Mouse (Mus musculus): ENCODE data around the gene Pdxk. TPM values are rescaled to one million over a fixed set of nuclear protein-coding genes. Genes with fewer than 3 reads are reported as not detected.

Gene Pdxk
- polyA plus RNA-seq, 1 experiment from 2014 or later, result 30.0 TPM

- 74% methylated on average over 8 of the region's 8 CpGs for WGBS
- ATAC-seq (ENCODE audit: low FRiP score), result no peak
- H3K4me1 ChIP-seq (replicated peaks; ENCODE audit: control insufficient read depth, insufficient read depth, low read length), result 0 out of 2 replicates have a peak, but pooled peaks cover 10% of the 10 kb centered on the region
- no peak overlapping the region for H3K4me2 ChIP-seq (replicated peaks)
- H3K36me3 ChIP-seq (replicated peaks; ENCODE audit: control insufficient read depth, insufficient read depth), result no peaks in the 10 kb centered on the region
- DNase-seq (ENCODE audit: low spot score), result no peak
- H3K4me3 ChIP-seq (replicated peaks; ENCODE audit: low read length), result no peak overlapping the region
- H3K27ac ChIP-seq, result no peak overlapping the region
- no peak overlapping the region for H3K9ac ChIP-seq
- no peaks in the 10 kb centered on the region for H3K27me3 ChIP-seq (ENCODE audit: control insufficient read depth, insufficient read depth, low read length)
- 0 out of 2 replicates have a peak, but pooled peaks cover 1% of the 10 kb centered on the region for H3K9me3 ChIP-seq (ENCODE audit: control insufficient read depth, low read length)
Measured at GRCm38 (mm10) chr10:78474759-78475158, 10.0 kb upstream of the Pdxk start.

- no peak overlapping the region for H3K9ac ChIP-seq
- 57% methylated on average over 5 of the region's 5 CpGs for WGBS
- no peak for ATAC-seq (ENCODE audit: low FRiP score)
Measured at GRCm38 (mm10) chr10:78473434-78473833, 8.7 kb upstream of the Pdxk start.

GRCm38 (mm10) chr10:78472046-78472445, 7.3 kb upstream of the Pdxk start:
- no peak overlapping the region for H3K9ac ChIP-seq
- 77% methylated on average over 3 of the region's 3 CpGs for WGBS
- no peak for ATAC-seq (ENCODE audit: low FRiP score)

More at GRCm38 (mm10) chr10:78473434-78473833, 8.7 kb upstream of the Pdxk start:
- no peak for DNase-seq (ENCODE audit: low spot score)
- Histone ChIP-seq H3K4me3 (replicated peaks; ENCODE audit: low read length) (no peak overlapping the region), H3K9me3 (ENCODE audit: control insufficient read depth, low read length) (no peaks in the 10 kb centered on the region), H3K36me3 (replicated peaks; ENCODE audit: control insufficient read depth, insufficient read depth) (no peaks in the 10 kb centered on the region), H3K4me2 (replicated peaks) (no peak overlapping the region), H3K27ac (no peak overlapping the region), H3K27me3 (ENCODE audit: control insufficient read depth, insufficient read depth, low read length) (no peaks in the 10 kb centered on the region), H3K4me1 (replicated peaks; ENCODE audit: control insufficient read depth, insufficient read depth, low read length) (0 out of 2 replicates have a peak, but pooled peaks cover 10% of the 10 kb centered on the region)

GRCm38 (mm10) chr10:78470582-78471313, 6.0 kb upstream of the Pdxk start:
- H3K9me3 ChIP-seq (ENCODE audit: control insufficient read depth, low read length), result no peaks in the 10 kb centered on the region
- WGBS, result 18% methylated on average over 15 of the region's 15 CpGs
- no peaks in the 10 kb centered on the region for H3K36me3 ChIP-seq (replicated peaks; ENCODE audit: control insufficient read depth, insufficient read depth)
- 0 out of 2 replicates have a peak, but pooled peaks cover 10% of the 10 kb centered on the region for H3K4me1 ChIP-seq (replicated peaks; ENCODE audit: control insufficient read depth, insufficient read depth, low read length)
- H3K9ac ChIP-seq, result no peak overlapping the region
- no peaks in the 10 kb centered on the region for H3K27me3 ChIP-seq (ENCODE audit: control insufficient read depth, insufficient read depth, low read length)
- no peak overlapping the region for H3K4me3 ChIP-seq (replicated peaks; ENCODE audit: low read length)
- peak overlapping the region; percentile 55; the same call in 1 of the 2 replicates for H3K27ac ChIP-seq
- H3K4me2 ChIP-seq (replicated peaks), result peak overlapping the region; percentile 35
- DNase-seq (ENCODE audit: low spot score) (peak; percentile 51), ATAC-seq (ENCODE audit: low FRiP score) (peak; percentile 76; the same call in 1 of the 2 replicates)

More at GRCm38 (mm10) chr10:78472046-78472445, 7.3 kb upstream of the Pdxk start:
- Histone ChIP-seq H3K36me3 (replicated peaks; ENCODE audit: control insufficient read depth, insufficient read depth) (no peaks in the 10 kb centered on the region), H3K4me3 (replicated peaks; ENCODE audit: low read length) (no peak overlapping the region), H3K27ac (no peak overlapping the region), H3K9me3 (ENCODE audit: control insufficient read depth, low read length) (no peaks in the 10 kb centered on the region), H3K27me3 (ENCODE audit: control insufficient read depth, insufficient read depth, low read length) (no peaks in the 10 kb centered on the region), H3K4me1 (replicated peaks; ENCODE audit: control insufficient read depth, insufficient read depth, low read length) (0 out of 2 replicates have a peak, but pooled peaks cover 10% of the 10 kb centered on the region), H3K4me2 (replicated peaks) (no peak overlapping the region)
- no peak for DNase-seq (ENCODE audit: low spot score)

GRCm38 (mm10) chr10:78467761-78468310, 3.1 kb upstream of the Pdxk start:
- no peak overlapping the region for H3K4me2 ChIP-seq (replicated peaks)
- DNase-seq (ENCODE audit: low spot score) (no peak), ATAC-seq (ENCODE audit: low FRiP score) (no peak)
- no peaks in the 10 kb centered on the region for H3K27me3 ChIP-seq (ENCODE audit: control insufficient read depth, insufficient read depth, low read length)
- no peak overlapping the region for H3K9ac ChIP-seq
- 35% methylated on average over 2 of the region's 2 CpGs for WGBS
- H3K27ac ChIP-seq, result no peak overlapping the region
- H3K36me3 ChIP-seq (replicated peaks; ENCODE audit: control insufficient read depth, insufficient read depth), result no peaks in the 10 kb centered on the region
- H3K4me3 ChIP-seq (replicated peaks; ENCODE audit: low read length), result no peak overlapping the region
- H3K4me1 ChIP-seq (replicated peaks; ENCODE audit: control insufficient read depth, insufficient read depth, low read length), result peaks cover 20% of the 10 kb centered on the region; the same call in 1 of the 2 replicates
- no peaks in the 10 kb centered on the region for H3K9me3 ChIP-seq (ENCODE audit: control insufficient read depth, low read length)

- Histone ChIP-seq H3K27ac (no peak overlapping the region), H3K27me3 (ENCODE audit: control insufficient read depth, insufficient read depth, low read length) (no peaks in the 10 kb centered on the region), H3K36me3 (replicated peaks; ENCODE audit: control insufficient read depth, insufficient read depth) (no peaks in the 10 kb centered on the region), H3K9me3 (ENCODE audit: control insufficient read depth, low read length) (no peaks in the 10 kb centered on the region), H3K9ac (no peak overlapping the region), H3K4me3 (replicated peaks; ENCODE audit: low read length) (no peak overlapping the region), H3K4me2 (replicated peaks) (no peak overlapping the region), H3K4me1 (replicated peaks; ENCODE audit: control insufficient read depth, insufficient read depth, low read length) (peaks cover 20% of the 10 kb centered on the region; the same call in 1 of the 2 replicates)
- ATAC-seq (ENCODE audit: low FRiP score), result no peak
- 85% methylated on average over 9 of the region's 9 CpGs for WGBS
- DNase-seq (ENCODE audit: low spot score), result no peak
Measured at GRCm38 (mm10) chr10:78466647-78467046, 1.9 kb upstream of the Pdxk start.

- WGBS, result 89% methylated on average over 3 of the region's 3 CpGs
- H3K4me3 ChIP-seq (replicated peaks; ENCODE audit: low read length), result 0 out of 2 replicates have a peak overlapping the region, but pooled peaks have one; percentile 62
- H3K9ac ChIP-seq, result no peak overlapping the region
- H3K9me3 ChIP-seq (ENCODE audit: control insufficient read depth, low read length), result no peaks in the 10 kb centered on the region
- DNase-seq (ENCODE audit: low spot score) (no peak), ATAC-seq (ENCODE audit: low FRiP score) (no peak)
- H3K4me2 ChIP-seq (replicated peaks), result peak overlapping the region; percentile 99
- H3K27me3 ChIP-seq (ENCODE audit: control insufficient read depth, insufficient read depth, low read length), result no peaks in the 10 kb centered on the region
- H3K36me3 ChIP-seq (replicated peaks; ENCODE audit: control insufficient read depth, insufficient read depth), result no peaks in the 10 kb centered on the region
- peaks cover 12% of the 10 kb centered on the region; the same call in 1 of the 2 replicates for H3K4me1 ChIP-seq (replicated peaks; ENCODE audit: control insufficient read depth, insufficient read depth, low read length)
- H3K27ac ChIP-seq, result no peak overlapping the region
Measured at GRCm38 (mm10) chr10:78465472-78465871, 697 bp upstream of the Pdxk start.

- H3K27me3 ChIP-seq (ENCODE audit: control insufficient read depth, insufficient read depth, low read length), result no peaks in the 10 kb centered on the region
- peaks cover 10% of the 10 kb centered on the region; the same call in 1 of the 2 replicates for H3K4me1 ChIP-seq (replicated peaks; ENCODE audit: control insufficient read depth, insufficient read depth, low read length)
- peak overlapping the region; percentile 62 for H3K4me3 ChIP-seq (replicated peaks; ENCODE audit: low read length)
- 1% methylated on average over 32 of the region's 32 CpGs for WGBS
- peak overlapping the region; percentile 53 for H3K27ac ChIP-seq
- peak overlapping the region; percentile 99 for H3K4me2 ChIP-seq (replicated peaks)
- H3K36me3 ChIP-seq (replicated peaks; ENCODE audit: control insufficient read depth, insufficient read depth), result no peaks in the 10 kb centered on the region
- H3K9me3 ChIP-seq (ENCODE audit: control insufficient read depth, low read length), result no peaks in the 10 kb centered on the region
- no peak; the same call in 1 of the 2 replicates for ATAC-seq (ENCODE audit: low FRiP score)
- DNase-seq (ENCODE audit: low spot score), result no peak
- H3K9ac ChIP-seq, result peak overlapping the region; percentile 86
Measured at GRCm38 (mm10) chr10:78464201-78464791, 479 bp downstream of the Pdxk start.

GRCm38 (mm10) chr10:78463769-78464167, 1.0 kb downstream of the Pdxk start:
- Histone ChIP-seq H3K4me2 (replicated peaks) (peak overlapping the region; percentile 99), H3K9ac (peak overlapping the region; percentile 86), H3K27me3 (ENCODE audit: control insufficient read depth, insufficient read depth, low read length) (no peaks in the 10 kb centered on the region), H3K4me3 (replicated peaks; ENCODE audit: low read length) (peak overlapping the region; percentile 62), H3K36me3 (replicated peaks; ENCODE audit: control insufficient read depth, insufficient read depth) (no peaks in the 10 kb centered on the region), H3K4me1 (replicated peaks; ENCODE audit: control insufficient read depth, insufficient read depth, low read length) (peaks cover 10% of the 10 kb centered on the region; the same call in 1 of the 2 replicates), H3K9me3 (ENCODE audit: control insufficient read depth, low read length) (no peaks in the 10 kb centered on the region), H3K27ac (no peak overlapping the region)
- ATAC-seq (ENCODE audit: low FRiP score), result no peak
- DNase-seq (ENCODE audit: low spot score), result no peak
- WGBS, result 87% methylated on average over 3 of the region's 3 CpGs

Data from hindbrain, embryonic 14.5 days (tissue).